Mouse (Mus musculus): ENCODE data around the gene Trib2. TPM values are rescaled to one million over a fixed set of nuclear protein-coding genes. Genes with fewer than 3 reads are reported as not detected.

Trib2 gene
- polyA plus RNA-seq, 1 experiment from 2014 or later = 2.3 TPM

DNA sequence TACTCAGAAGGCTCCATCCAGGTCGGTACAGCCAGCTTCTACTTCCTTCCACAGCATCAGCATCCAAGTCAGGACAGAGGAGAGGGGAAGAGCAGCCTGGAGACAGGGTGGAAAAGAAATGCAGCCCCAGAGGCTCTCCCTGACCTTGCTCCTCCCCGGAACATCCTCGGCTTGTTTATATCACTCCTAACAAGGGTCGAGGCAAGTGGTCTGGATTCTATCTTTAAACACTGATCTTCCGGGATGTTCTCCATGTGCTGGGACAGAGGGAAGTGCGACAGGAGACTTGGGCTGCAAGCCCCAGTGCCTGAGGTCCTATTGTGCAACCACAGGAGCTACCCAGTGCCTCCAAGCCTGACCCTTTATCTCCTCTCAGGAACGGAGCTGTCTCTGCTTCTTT is 18.7 kb downstream of the Trib2 start:
- no peak overlapping the region for H3K27ac ChIP-seq (ENCODE audit: low read length)
- H3K4me3 ChIP-seq (ENCODE audit: low read depth, low read length) = no peak overlapping the region
- H3K9me3 ChIP-seq (replicated peaks; ENCODE audit: control insufficient read depth, low read length) = no peaks in the 10 kb centered on the region
- H3K9ac ChIP-seq (ENCODE audit: low read depth, low read length) = no peak overlapping the region
- no peak overlapping the region for H3K4me2 ChIP-seq (ENCODE audit: low read depth, low read length)
- H3K4me1 ChIP-seq (ENCODE audit: control insufficient read depth, low read depth, low read length) = no peaks in the 10 kb centered on the region
- 47% methylated on average over 7 of the region's 7 CpGs for WGBS (ENCODE audit: insufficient replicate concordance)
- H3K27me3 ChIP-seq (ENCODE audit: control insufficient read depth, insufficient read depth, low read depth, low read length) = no peaks in the 10 kb centered on the region
- no peaks in the 10 kb centered on the region for H3K36me3 ChIP-seq (ENCODE audit: control insufficient read depth, insufficient read depth)
- peak; percentile 62 for ATAC-seq (ENCODE audit: low read depth)

DNA sequence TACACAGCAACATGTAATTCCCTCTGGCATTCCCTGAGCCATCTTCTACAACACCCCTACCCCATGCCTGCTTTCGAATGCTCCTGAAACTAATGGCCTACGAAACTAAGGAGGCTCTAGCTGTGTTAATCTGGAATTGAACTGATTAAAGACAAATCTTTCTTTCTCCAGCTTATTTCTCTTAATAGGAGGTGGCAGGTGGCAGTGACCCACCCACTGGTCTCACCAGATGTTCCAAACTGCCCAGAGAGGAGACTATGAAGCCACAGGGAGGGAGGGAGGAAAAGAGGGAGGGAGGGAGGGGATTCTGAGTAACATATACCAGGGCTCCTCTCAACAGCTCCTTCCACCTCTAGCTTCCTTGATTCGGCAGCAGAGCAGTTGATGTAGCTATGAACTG is 20.8 kb downstream of the Trib2 start:
- no peak overlapping the region for H3K4me2 ChIP-seq (ENCODE audit: low read depth, low read length)
- no peaks in the 10 kb centered on the region for H3K4me1 ChIP-seq (ENCODE audit: control insufficient read depth, low read depth, low read length)
- no peak overlapping the region for H3K27ac ChIP-seq (ENCODE audit: low read length)
- no peak for ATAC-seq (ENCODE audit: low read depth)
- H3K9me3 ChIP-seq (replicated peaks; ENCODE audit: control insufficient read depth, low read length) = no peaks in the 10 kb centered on the region
- H3K4me3 ChIP-seq (ENCODE audit: low read depth, low read length) = no peak overlapping the region
- no peak overlapping the region for H3K9ac ChIP-seq (ENCODE audit: low read depth, low read length)
- H3K36me3 ChIP-seq (ENCODE audit: control insufficient read depth, insufficient read depth) = no peaks in the 10 kb centered on the region
- no peaks in the 10 kb centered on the region for H3K27me3 ChIP-seq (ENCODE audit: control insufficient read depth, insufficient read depth, low read depth, low read length)
- 64% methylated on average over 3 of the region's 3 CpGs for WGBS (ENCODE audit: insufficient replicate concordance)

GRCm38 (mm10) chr12:15793336-15793735 is 23.4 kb downstream of the Trib2 start:
- Histone ChIP-seq H3K9ac (ENCODE audit: low read depth, low read length) (no peak overlapping the region), H3K36me3 (ENCODE audit: control insufficient read depth, insufficient read depth) (no peaks in the 10 kb centered on the region)
- 74% methylated on average over 8 of the region's 8 CpGs for WGBS (ENCODE audit: insufficient replicate concordance)

GRCm38 (mm10) chr12:15790181-15790580 is 26.5 kb downstream of the Trib2 start:
- Histone ChIP-seq H3K9ac (ENCODE audit: low read depth, low read length) (no peak overlapping the region), H3K36me3 (ENCODE audit: control insufficient read depth, insufficient read depth) (no peaks in the 10 kb centered on the region), H3K27ac (ENCODE audit: low read length) (no peak overlapping the region), H3K27me3 (ENCODE audit: control insufficient read depth, insufficient read depth, low read depth, low read length) (no peaks in the 10 kb centered on the region), H3K9me3 (replicated peaks; ENCODE audit: control insufficient read depth, low read length) (no peaks in the 10 kb centered on the region), H3K4me3 (ENCODE audit: low read depth, low read length) (no peak overlapping the region), H3K4me2 (ENCODE audit: low read depth, low read length) (no peak overlapping the region), H3K4me1 (ENCODE audit: control insufficient read depth, low read depth, low read length) (no peaks in the 10 kb centered on the region)
- ATAC-seq (ENCODE audit: low read depth) = no peak
- 59% methylated on average over 2 of the region's 2 CpGs for WGBS (ENCODE audit: insufficient replicate concordance)

More at GRCm38 (mm10) chr12:15793336-15793735, 23.4 kb downstream of the Trib2 start:
- H3K9me3 ChIP-seq (replicated peaks; ENCODE audit: control insufficient read depth, low read length) = no peaks in the 10 kb centered on the region
- ATAC-seq (ENCODE audit: low read depth) = no peak
- H3K4me3 ChIP-seq (ENCODE audit: low read depth, low read length) = no peak overlapping the region
- no peak overlapping the region for H3K27ac ChIP-seq (ENCODE audit: low read length)
- no peaks in the 10 kb centered on the region for H3K4me1 ChIP-seq (ENCODE audit: control insufficient read depth, low read depth, low read length)
- H3K27me3 ChIP-seq (ENCODE audit: control insufficient read depth, insufficient read depth, low read depth, low read length) = no peaks in the 10 kb centered on the region
- H3K4me2 ChIP-seq (ENCODE audit: low read depth, low read length) = no peak overlapping the region

- Histone ChIP-seq H3K36me3 (ENCODE audit: control insufficient read depth, insufficient read depth) (no peaks in the 10 kb centered on the region), H3K4me1 (ENCODE audit: control insufficient read depth, low read depth, low read length) (no peaks in the 10 kb centered on the region), H3K4me3 (ENCODE audit: low read depth, low read length) (no peak overlapping the region), H3K9ac (ENCODE audit: low read depth, low read length) (no peak overlapping the region), H3K9me3 (replicated peaks; ENCODE audit: control insufficient read depth, low read length) (no peaks in the 10 kb centered on the region), H3K27me3 (ENCODE audit: control insufficient read depth, insufficient read depth, low read depth, low read length) (no peaks in the 10 kb centered on the region), H3K4me2 (ENCODE audit: low read depth, low read length) (no peak overlapping the region), H3K27ac (ENCODE audit: low read length) (no peak overlapping the region)
- no peak for ATAC-seq (ENCODE audit: low read depth)
Observed at GRCm38 (mm10) chr12:15777047-15777446, 39.7 kb downstream of the Trib2 start.

GRCm38 (mm10) chr12:15771686-15772085 is 45.0 kb downstream of the Trib2 start:
- H3K27me3 ChIP-seq (ENCODE audit: control insufficient read depth, insufficient read depth, low read depth, low read length) = no peaks in the 10 kb centered on the region
- H3K36me3 ChIP-seq (ENCODE audit: control insufficient read depth, insufficient read depth) = no peaks in the 10 kb centered on the region
- no peak overlapping the region for H3K4me3 ChIP-seq (ENCODE audit: low read depth, low read length)
- H3K9me3 ChIP-seq (replicated peaks; ENCODE audit: control insufficient read depth, low read length) = no peaks in the 10 kb centered on the region
- no peak overlapping the region for H3K27ac ChIP-seq (ENCODE audit: low read length)
- no peaks in the 10 kb centered on the region for H3K4me1 ChIP-seq (ENCODE audit: control insufficient read depth, low read depth, low read length)
- H3K4me2 ChIP-seq (ENCODE audit: low read depth, low read length) = no peak overlapping the region
- no peak for ATAC-seq (ENCODE audit: low read depth)
- WGBS (ENCODE audit: insufficient replicate concordance) = 60% methylated on average over 6 of the region's 6 CpGs
- H3K9ac ChIP-seq (ENCODE audit: low read depth, low read length) = no peak overlapping the region

- H3K4me3 ChIP-seq (ENCODE audit: low read depth, low read length) = no peak overlapping the region
- no peaks in the 10 kb centered on the region for H3K27me3 ChIP-seq (ENCODE audit: control insufficient read depth, insufficient read depth, low read depth, low read length)
- no peaks in the 10 kb centered on the region for H3K36me3 ChIP-seq (ENCODE audit: control insufficient read depth, insufficient read depth)
- no peak overlapping the region for H3K27ac ChIP-seq (ENCODE audit: low read length)
- no peak for ATAC-seq (ENCODE audit: low read depth)
- no peaks in the 10 kb centered on the region for H3K4me1 ChIP-seq (ENCODE audit: control insufficient read depth, low read depth, low read length)
- WGBS (ENCODE audit: insufficient replicate concordance) = 63% methylated on average over 3 of the region's 3 CpGs
- H3K4me2 ChIP-seq (ENCODE audit: low read depth, low read length) = no peak overlapping the region
- no peaks in the 10 kb centered on the region for H3K9me3 ChIP-seq (replicated peaks; ENCODE audit: control insufficient read depth, low read length)
- no peak overlapping the region for H3K9ac ChIP-seq (ENCODE audit: low read depth, low read length)
Observed at GRCm38 (mm10) chr12:15768536-15768935, 48.2 kb downstream of the Trib2 start.

DNA sequence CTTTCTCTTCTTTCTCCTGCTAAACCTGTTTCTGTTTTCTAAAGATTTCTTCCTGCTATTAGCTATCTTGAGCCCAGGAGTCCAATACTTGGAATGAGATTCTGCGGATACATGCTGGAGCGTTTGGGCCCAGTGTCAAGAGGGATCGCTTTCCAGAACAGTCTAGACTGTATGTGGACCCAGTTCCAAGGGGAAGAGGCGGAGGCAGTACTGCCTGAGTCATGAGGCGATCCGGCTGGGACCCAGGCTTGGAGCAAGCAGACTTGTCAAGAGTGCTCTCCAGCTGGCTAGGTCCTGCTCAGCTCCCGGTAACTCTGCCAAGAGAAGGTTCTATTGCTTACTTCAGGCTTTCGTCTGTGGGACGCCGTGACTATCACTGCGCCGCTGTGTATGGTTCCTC is 50.7 kb downstream of the Trib2 start:
- no peak for ATAC-seq (ENCODE audit: low read depth)
- H3K4me2 ChIP-seq (ENCODE audit: low read depth, low read length) = no peak overlapping the region
- H3K4me1 ChIP-seq (ENCODE audit: control insufficient read depth, low read depth, low read length) = no peaks in the 10 kb centered on the region
- no peaks in the 10 kb centered on the region for H3K9me3 ChIP-seq (replicated peaks; ENCODE audit: control insufficient read depth, low read length)
- WGBS (ENCODE audit: insufficient replicate concordance) = 80% methylated on average over 12 of the region's 12 CpGs
- no peak overlapping the region for H3K27ac ChIP-seq (ENCODE audit: low read length)
- no peaks in the 10 kb centered on the region for H3K36me3 ChIP-seq (ENCODE audit: control insufficient read depth, insufficient read depth)
- no peaks in the 10 kb centered on the region for H3K27me3 ChIP-seq (ENCODE audit: control insufficient read depth, insufficient read depth, low read depth, low read length)
- H3K9ac ChIP-seq (ENCODE audit: low read depth, low read length) = no peak overlapping the region
- H3K4me3 ChIP-seq (ENCODE audit: low read depth, low read length) = no peak overlapping the region

DNA sequence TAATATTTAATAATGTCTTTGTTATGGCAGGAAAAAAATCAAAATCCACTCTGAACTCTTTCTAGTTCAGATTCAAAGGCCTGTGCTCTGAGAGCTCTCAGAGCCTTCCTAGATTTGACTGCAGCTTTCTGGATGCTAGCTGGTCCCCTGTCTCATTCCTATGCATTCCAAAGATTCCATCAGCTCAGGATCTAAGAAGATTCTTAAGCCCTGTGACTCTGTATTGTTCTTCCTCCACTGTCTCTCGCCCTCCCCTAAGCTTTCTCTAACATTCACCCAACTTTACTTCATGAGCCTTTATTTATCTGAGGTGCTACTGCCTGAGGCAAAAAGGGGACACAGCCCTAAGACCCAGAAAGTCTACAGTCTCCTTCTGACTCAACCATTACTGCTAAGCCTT is 51.5 kb downstream of the Trib2 start:
- 32% methylated on average over 1 of the region's 1 CpGs for WGBS (ENCODE audit: insufficient replicate concordance)
- H3K9me3 ChIP-seq (replicated peaks; ENCODE audit: control insufficient read depth, low read length) = no peaks in the 10 kb centered on the region
- no peak overlapping the region for H3K4me2 ChIP-seq (ENCODE audit: low read depth, low read length)
- H3K36me3 ChIP-seq (ENCODE audit: control insufficient read depth, insufficient read depth) = no peaks in the 10 kb centered on the region
- no peak overlapping the region for H3K9ac ChIP-seq (ENCODE audit: low read depth, low read length)
- no peak overlapping the region for H3K27ac ChIP-seq (ENCODE audit: low read length)
- no peak for ATAC-seq (ENCODE audit: low read depth)
- H3K4me3 ChIP-seq (ENCODE audit: low read depth, low read length) = no peak overlapping the region
- no peaks in the 10 kb centered on the region for H3K27me3 ChIP-seq (ENCODE audit: control insufficient read depth, insufficient read depth, low read depth, low read length)
- H3K4me1 ChIP-seq (ENCODE audit: control insufficient read depth, low read depth, low read length) = no peaks in the 10 kb centered on the region
